Mouse (Mus musculus) lung, embryonic 14.5 days (tissue): Measurements from ENCODE around the gene Tcirg1. TPM values are rescaled to one million over a fixed set of nuclear protein-coding genes. Genes with fewer than 3 reads are reported as not detected.

Experiments used
- ATAC-seq: fragments of 200-750 bp; cut with Nextera tagmentation; 2 replicates; pipeline ENCODE4 v1.8.0; 2017; ENCODE audit warnings: mild to moderate bottlenecking, moderate TSS enrichment, moderate library complexity; ENCODE audit not compliant: insufficient read depth
- DNase-seq: peaks from one replicate; pipeline ENCODE4 v3.0.0-alpha.2; 2015
- H3K27ac ChIP-seq: fragments of 300-500 bp; sonication (generic); 2 replicates; pipeline ENCODE4 v1.5.1; 2014; ENCODE audit warnings: low read depth, mild to moderate bottlenecking, moderate library complexity
- H3K27me3 ChIP-seq: fragments of 300-500 bp; sonication (generic); 2 replicates; pipeline ENCODE4 v1.6.1; 2014; ENCODE audit warnings: low read length, control low read depth; ENCODE audit not compliant: insufficient read depth
- H3K36me3 ChIP-seq: fragments of 300-500 bp; sonication (generic); 2 replicates; pipeline ENCODE4 v1.6.1; 2014; ENCODE audit warnings: control low read depth; ENCODE audit not compliant: insufficient read depth
- H3K4me1 ChIP-seq: fragments of 300-500 bp; sonication (generic); 2 replicates; pipeline ENCODE4 v1.6.1; 2014; ENCODE audit warnings: antibody characterized with exemption, control low read depth; ENCODE audit not compliant: insufficient read depth
- H3K4me2 ChIP-seq: fragments of 300-500 bp; sonication (generic); 2 replicates; pipeline ENCODE4 v1.6.1; 2014; ENCODE audit warnings: mild to moderate bottlenecking
- H3K4me3 ChIP-seq: fragments of 300-500 bp; sonication (generic); 2 replicates; pipeline ENCODE4 v1.5.1; 2014; ENCODE audit warnings: low read depth, low read length
- H3K9ac ChIP-seq: fragments of 300-500 bp; sonication (generic); 2 replicates; pipeline ENCODE4 v1.6.1; 2014
- H3K9me3 ChIP-seq: fragments of 300-500 bp; sonication (generic); 2 replicates; pipeline ENCODE4 v1.6.1; 2016; ENCODE audit warnings: low read depth, low read length, control low read depth
- CTCF ChIP-seq: IDR thresholded peaks from 2 replicates; pipeline ENCODE4 v1.5.1; 2016; ENCODE audit warnings: antibody characterized with exemption, low read depth
- WGBS: fragments of 180-500 bp; shearing (Covaris S2); extraction: QIAGEN DNeasy Blood & Tissue Kit; methylation state at CpG from one replicate; pipeline ENCODE4 v1.1.7; 2014; 5-methylcytosine and 5-hydroxymethylcytosine counted together
- polyA plus RNA-seq: library from polyadenylated mRNA; unstranded; fragments of >200 nt; fragmentation: Nextera tagmentation; extraction: Ambion mirVana; gene quantifications from 2 replicates; pipeline ENCODE4 v1.2.1, GENCODE M21; 2014

Gene Tcirg1
- polyA plus RNA-seq, 1 experiment from 2014 or later = 31.7 TPM

DNA sequence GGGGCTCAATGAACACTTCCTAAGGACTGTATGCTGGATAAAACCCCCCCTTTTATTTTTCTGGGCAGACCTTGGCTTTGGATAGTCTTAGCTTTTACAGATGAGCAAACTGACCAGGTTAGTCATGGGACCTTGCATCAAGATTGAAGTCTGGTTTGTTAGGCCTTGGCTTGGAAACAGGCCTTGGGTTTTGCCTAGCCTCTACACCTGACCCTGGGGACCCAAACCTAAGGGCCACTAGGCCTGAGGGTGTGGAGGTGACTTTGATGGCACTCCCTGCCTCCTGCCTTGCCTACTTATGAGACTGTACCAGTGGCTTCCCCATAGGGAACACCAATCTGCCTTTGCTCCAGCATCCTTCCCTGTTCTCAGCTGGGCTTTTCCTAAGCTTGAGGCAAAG lies 13.0 kb upstream of the Tcirg1 start:
- no peaks in the 10 kb centered on the region for H3K9me3 ChIP-seq
- H3K36me3 ChIP-seq = no peaks in the 10 kb centered on the region
- no peak for TF ChIP-seq CTCF
- H3K4me2 ChIP-seq = no peak overlapping the region
- no peak for ATAC-seq
- DNase-seq = no peak
- H3K9ac ChIP-seq = no peak overlapping the region
- H3K4me3 ChIP-seq = no peak overlapping the region
- no peaks in the 10 kb centered on the region for H3K4me1 ChIP-seq
- H3K27me3 ChIP-seq = no peaks in the 10 kb centered on the region
- no peak overlapping the region for H3K27ac ChIP-seq

DNA sequence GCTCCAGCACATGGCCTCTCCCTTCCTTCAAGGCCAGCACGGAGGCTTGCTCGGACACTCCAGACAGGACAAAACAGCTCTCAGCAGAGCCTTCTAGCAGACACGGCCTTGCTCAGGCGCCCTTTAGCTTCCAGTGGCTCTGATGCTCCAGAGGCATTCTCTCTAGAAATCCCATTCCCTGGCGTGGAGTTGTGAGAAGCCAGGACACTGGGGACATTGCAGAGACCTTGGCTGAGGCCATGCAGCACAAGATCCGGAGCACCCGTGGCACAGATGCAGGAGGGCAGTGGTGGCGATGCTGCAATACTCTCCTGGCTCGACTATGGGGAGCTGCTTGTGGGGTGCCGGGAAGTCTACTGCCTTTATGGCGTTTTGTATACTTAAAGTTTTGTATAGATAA lies 9.8 kb upstream of the Tcirg1 start:
- Histone ChIP-seq H3K27me3 (no peaks in the 10 kb centered on the region), H3K4me3 (no peak overlapping the region), H3K4me2 (no peak overlapping the region), H3K9me3 (no peaks in the 10 kb centered on the region), H3K9ac (no peak overlapping the region), H3K27ac (no peak overlapping the region), H3K36me3 (no peaks in the 10 kb centered on the region), H3K4me1 (peaks cover 6% of the 10 kb centered on the region)
- ATAC-seq = no peak
- no peak for DNase-seq
- no peak for TF ChIP-seq CTCF
- 67% methylated on average over 11 of the region's 11 CpGs for WGBS

DNA sequence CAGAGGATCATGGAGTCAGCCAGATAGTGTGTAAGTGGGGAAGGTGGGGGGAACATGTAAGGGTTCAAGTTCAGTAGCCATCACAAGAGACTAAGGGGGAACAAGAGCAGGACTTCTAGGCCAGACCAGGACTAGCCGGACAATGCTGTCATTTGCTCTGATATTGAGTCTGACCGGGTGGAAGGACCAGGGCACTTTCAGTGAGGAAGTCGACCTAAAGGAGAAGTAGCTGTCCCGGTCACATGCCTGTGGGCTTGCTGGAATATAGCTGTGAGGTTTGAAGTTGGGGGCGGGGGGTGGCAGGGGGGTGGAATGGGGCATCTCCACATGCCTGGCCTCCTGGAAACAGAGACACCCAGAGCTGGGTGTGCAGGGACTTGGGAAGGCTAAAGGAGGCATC lies 7.6 kb upstream of the Tcirg1 start:
- H3K36me3 ChIP-seq = peaks cover 19% of the 10 kb centered on the region
- H3K9ac ChIP-seq = no peak overlapping the region
- DNase-seq = no peak
- no peak overlapping the region for H3K4me3 ChIP-seq
- H3K4me1 ChIP-seq = peaks cover 6% of the 10 kb centered on the region
- no peak for ATAC-seq
- TF ChIP-seq CTCF = no peak
- no peak overlapping the region for H3K4me2 ChIP-seq
- WGBS = 82% methylated on average over 5 of the region's 5 CpGs
- H3K27me3 ChIP-seq = no peaks in the 10 kb centered on the region
- H3K9me3 ChIP-seq = no peaks in the 10 kb centered on the region
- peak overlapping the region; percentile 18; the same call in 1 of the 2 replicates for H3K27ac ChIP-seq

DNA sequence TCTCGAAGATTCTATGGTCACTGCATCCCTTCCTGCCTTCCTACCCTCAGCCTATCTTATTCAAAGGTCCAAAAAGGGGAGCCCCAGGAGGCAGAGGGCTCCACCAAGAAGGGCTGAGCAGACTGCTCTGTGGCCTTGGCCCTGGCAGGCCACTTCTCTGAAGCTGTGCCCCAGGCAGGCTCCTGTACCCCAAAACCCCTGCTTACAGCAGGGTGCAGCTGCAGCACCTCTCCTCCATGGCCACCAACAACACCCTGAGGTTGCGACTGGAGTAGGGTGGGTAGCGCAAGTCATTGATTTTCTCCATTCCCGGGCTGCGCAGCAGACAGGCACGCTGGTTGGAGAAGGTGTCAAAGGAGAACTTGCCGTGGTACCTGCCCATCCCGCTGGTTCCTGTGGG lies 6.8 kb upstream of the Tcirg1 start:
- 85% methylated on average over 8 of the region's 8 CpGs for WGBS
- ATAC-seq (no peak), DNase-seq (no peak)
- Histone ChIP-seq H3K9ac (peak overlapping the region; percentile 58), H3K4me2 (peak overlapping the region; percentile 79), H3K36me3 (peaks cover 27% of the 10 kb centered on the region), H3K9me3 (no peaks in the 10 kb centered on the region), H3K4me1 (peaks cover 6% of the 10 kb centered on the region), H3K27ac (peak overlapping the region; percentile 73; the same call in 1 of the 2 replicates), H3K4me3 (peak overlapping the region; percentile 58), H3K27me3 (no peaks in the 10 kb centered on the region)
- TF ChIP-seq CTCF = no peak

DNA sequence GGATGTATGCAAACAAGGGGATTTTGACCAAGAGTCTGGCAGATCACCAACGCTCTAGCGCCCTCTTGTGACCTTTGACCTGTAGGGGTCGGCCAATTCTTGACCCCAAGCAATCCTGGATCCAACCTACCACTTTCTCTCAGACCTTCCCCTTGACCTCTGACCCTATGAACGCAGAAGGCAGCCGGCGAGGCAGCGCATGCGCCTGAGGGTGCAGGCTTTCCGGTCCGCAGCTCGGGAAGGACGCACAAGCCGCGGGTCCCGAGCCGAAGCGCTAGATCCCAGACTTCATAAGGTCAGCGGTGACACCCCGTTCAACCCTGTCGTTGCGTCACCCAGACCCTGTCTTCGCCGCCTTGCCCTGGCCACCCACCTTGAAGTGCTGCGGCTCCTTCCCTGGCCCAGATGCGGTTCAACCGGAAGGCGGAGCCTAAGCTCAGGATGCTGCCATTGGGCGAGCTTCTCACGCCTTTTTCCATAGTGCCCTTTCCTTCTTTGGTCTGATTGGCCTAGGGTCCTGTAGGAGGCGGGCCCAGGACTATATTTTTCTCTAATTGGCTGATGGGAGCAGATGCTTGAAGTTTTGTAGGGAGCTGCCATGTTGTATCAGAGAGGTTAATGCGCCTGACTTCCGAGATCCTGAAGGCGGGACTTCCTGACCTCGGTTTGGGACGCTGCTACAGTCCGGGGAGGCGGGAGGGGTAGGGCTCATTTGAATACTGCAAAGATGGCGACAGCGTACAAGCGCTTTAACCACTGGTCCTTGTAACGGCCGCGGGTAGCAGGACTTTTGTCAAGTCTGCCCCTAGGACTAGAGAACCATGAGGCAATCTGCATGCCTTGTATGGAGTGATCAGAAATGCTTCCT lies 5.6 kb upstream of the Tcirg1 start, which contains the start of gene Ndufs8:
Ndufs8 (minus strand) TSS at position 438 of the 868 bp plus-strand sequence.
- Histone ChIP-seq H3K36me3 (peaks cover 37% of the 10 kb centered on the region), H3K4me1 (peaks cover 8% of the 10 kb centered on the region), H3K27me3 (no peaks in the 10 kb centered on the region), H3K27ac (peak within 1 kb of the TSS; percentile 73), H3K9ac (peak within 1 kb of the TSS; percentile 58), H3K9me3 (no peaks in the 10 kb centered on the region), H3K4me3 (peak within 1 kb of the TSS; percentile 58), H3K4me2 (peak within 1 kb of the TSS; percentile 79)
- peak; percentile 26; the same call in 1 of the 2 replicates for TF ChIP-seq CTCF
- DNase-seq (peak; percentile 98), ATAC-seq (peak; percentile 98)
- 1% methylated on average over 43 of the region's 43 CpGs for whole genome bisulfite sequencing

DNA sequence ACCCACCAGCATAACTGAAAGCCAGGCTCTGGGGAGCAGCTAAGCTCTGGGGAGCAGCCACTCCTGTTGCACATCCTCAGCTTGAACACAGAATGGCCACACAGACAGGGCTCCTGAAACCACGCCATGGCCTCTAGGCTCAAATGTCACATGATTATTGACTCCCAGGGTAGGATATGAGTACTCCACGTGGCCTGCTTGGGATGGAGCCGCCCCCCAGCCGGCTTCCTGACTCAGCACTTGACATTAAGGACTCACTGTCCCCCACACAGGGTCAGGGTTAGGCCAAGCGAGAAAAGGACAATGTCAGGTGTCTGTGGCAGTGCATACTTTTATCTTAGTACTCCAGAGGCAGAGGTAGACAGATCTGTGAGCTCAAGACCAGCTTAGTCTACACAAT lies 3.3 kb upstream of the Tcirg1 start:
- Histone ChIP-seq H3K4me1 (peaks cover 19% of the 10 kb centered on the region), H3K4me3 (no peak overlapping the region), H3K4me2 (no peak overlapping the region), H3K36me3 (peaks cover 37% of the 10 kb centered on the region), H3K27me3 (no peaks in the 10 kb centered on the region), H3K27ac (no peak overlapping the region), H3K9me3 (no peaks in the 10 kb centered on the region), H3K9ac (no peak overlapping the region)
- 74% methylated on average over 5 of the region's 5 CpGs for WGBS
- ATAC-seq = no peak
- no peak for DNase-seq
- TF ChIP-seq CTCF = no peak

DNA sequence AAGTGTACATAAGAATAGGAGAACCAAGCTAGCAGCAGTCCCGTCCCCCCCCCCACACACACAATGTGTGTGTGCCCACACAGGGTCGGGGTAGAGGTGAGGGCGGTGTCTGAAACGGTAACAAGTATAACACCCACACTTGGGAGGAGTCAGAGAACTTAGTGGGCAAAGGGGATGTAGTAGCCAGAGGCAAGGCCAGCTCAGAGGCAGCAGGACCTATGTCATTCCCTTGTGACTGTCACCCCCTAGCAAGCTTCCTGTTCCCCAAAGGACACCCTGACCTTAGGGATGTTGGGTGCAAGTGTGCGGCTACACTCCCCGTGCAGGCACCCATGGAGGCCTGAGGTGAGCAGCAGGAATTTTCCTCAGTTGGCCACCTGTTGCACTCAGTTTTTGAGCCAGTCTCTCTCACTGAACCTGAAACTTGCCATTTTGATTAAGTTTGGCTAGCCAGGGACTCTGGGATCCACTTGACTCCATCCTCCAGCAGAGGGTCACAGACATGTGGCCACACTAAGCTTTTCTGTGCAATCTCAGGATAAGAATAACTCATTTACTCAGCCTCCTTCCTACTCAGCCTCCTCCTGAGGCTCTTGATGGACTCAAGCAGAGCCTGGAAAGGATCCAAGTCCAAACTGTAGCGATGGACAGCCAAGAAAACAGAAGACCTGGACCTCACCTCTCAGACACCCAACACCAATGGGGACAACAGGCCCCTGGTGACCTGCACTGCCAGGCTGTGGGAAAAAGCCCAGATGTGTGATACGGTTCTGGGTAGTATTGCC lies 1.1 kb upstream of the Tcirg1 start:
- 70% methylated on average over 8 of the region's 8 CpGs for WGBS
- Histone ChIP-seq H3K4me3 (no peak overlapping the region; the same call in 1 of the 2 replicates), H3K9ac (peak overlapping the region; percentile 72; the same call in 1 of the 2 replicates), H3K27me3 (no peaks in the 10 kb centered on the region), H3K27ac (no peak overlapping the region), H3K4me2 (peak overlapping the region; percentile 92), H3K4me1 (peaks cover 25% of the 10 kb centered on the region), H3K9me3 (no peaks in the 10 kb centered on the region), H3K36me3 (peaks cover 51% of the 10 kb centered on the region)
- TF ChIP-seq CTCF = no peak
- DNase-seq = no peak
- ATAC-seq = no peak
